Mouse (Mus musculus) urinary bladder, postnatal 4 days (tissue): Measurements from ENCODE around the gene Gm21874.
"Not testable (repeated sequence)": the region's sequence is repeated elsewhere in the genome, so short reads cannot be mapped to it uniquely, and the experiment has no call there.

Source experiments
- DNase-seq, 2 experiments: peaks; one replicate each; pipeline ENCODE4 v3.0.0; 2021 to 2022; ENCODE audit warnings: low spot score in 2 of 2

The Gm21874 gene

GRCm38 (mm10) chrY:9416048-9416447, at the start of gene Gm21874:
Gene Gm21874 (minus strand): TSS chrY:9416148.
- not testable (repeated sequence) for DNase-seq
